In the genomic region with DNA sequence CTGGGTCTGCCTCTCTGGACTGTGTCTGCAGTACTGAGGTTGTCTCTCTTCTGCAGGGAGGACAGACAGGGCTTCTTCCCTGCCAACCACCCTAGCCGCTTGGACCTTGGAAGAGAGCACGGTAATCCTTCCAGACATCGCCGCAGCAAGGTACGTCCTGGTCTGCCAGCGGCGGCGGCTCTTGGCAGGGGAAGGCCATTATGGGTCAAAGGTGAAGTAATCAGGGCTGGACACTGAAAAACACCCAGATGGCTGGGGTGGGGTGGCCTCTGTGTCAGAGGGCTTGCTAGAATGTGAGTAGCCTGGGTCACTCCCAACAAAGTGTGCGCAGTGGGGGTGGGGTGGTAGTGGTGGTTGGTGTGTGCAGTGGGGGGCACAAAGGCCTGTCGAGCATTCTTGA, we compare ENCODE assay signal across 18 mouse cellular contexts. TPM values are rescaled to one million over a fixed set of nuclear protein-coding genes. Genes with fewer than 3 reads are reported as not detected.
DNase-seq lines count a peak whose midpoint lies in the region; ATAC-seq and TF ChIP-seq lines count a peak whose summit lies in the region.
"Had no signal": no experiment of that assay in that cellular context is flagged by ENCODE, and none has a peak within 500 bp of the region (broad histone marks: within the 10 kb centered on the region; RNA-seq: fewer than 3 reads in every experiment).

No protein-coding gene starts in this region.

- no peak overlapping the region for H3K4me3 ChIP-seq in forebrain, embryonic 10.5 days
- no peak overlapping the region for H3K4me3 ChIP-seq in forebrain, embryonic 12.5 days (replicated peaks)
- no peak overlapping the region for H3K4me3 ChIP-seq in embryonic fibroblast, embryonic 13.5 days (ENCODE audit: insufficient read depth, low read length)
- H3K4me3 ChIP-seq in stomach, postnatal 0 days (ENCODE audit: low read depth, low read length), result no peak overlapping the region
- no peak overlapping the region for H3K4me3 ChIP-seq in hindbrain, postnatal 0 days (ENCODE audit: low read length)
- H3K4me3 ChIP-seq: embryonic facial prominence, embryonic 13.5 days; hindbrain, embryonic 13.5 days; midbrain, embryonic 13.5 days had no signal

- no peaks in the 10 kb centered on the region for H3K9me3 ChIP-seq in forebrain, embryonic 10.5 days
- H3K9me3 ChIP-seq in forebrain, embryonic 12.5 days, result no peaks in the 10 kb centered on the region
- H3K9me3 ChIP-seq in stomach, postnatal 0 days (ENCODE audit: control insufficient read depth, low read length), result no peaks in the 10 kb centered on the region
- H3K9me3 ChIP-seq in hindbrain, postnatal 0 days (ENCODE audit: low read length), result no peaks in the 10 kb centered on the region
- H3K9me3 ChIP-seq: embryonic facial prominence, embryonic 13.5 days; hindbrain, embryonic 13.5 days; midbrain, embryonic 13.5 days had no signal

- WGBS in forebrain, embryonic 10.5 days, result 82% methylated on average over 10 of the region's 10 CpGs
- 79% methylated on average over 10 of the region's 10 CpGs for WGBS in forebrain, embryonic 12.5 days
- 53% methylated on average over 10 of the region's 10 CpGs for WGBS in stomach, postnatal 0 days
- WGBS in hindbrain, postnatal 0 days, result 81% methylated on average over 10 of the region's 10 CpGs

- H3K27ac ChIP-seq in forebrain, embryonic 10.5 days, result 0 out of 2 replicates have a peak overlapping the region, but pooled peaks have one; percentile 20
- no peak overlapping the region for H3K27ac ChIP-seq in forebrain, embryonic 12.5 days
- H3K27ac ChIP-seq in embryonic fibroblast, embryonic 13.5 days (ENCODE audit: insufficient read depth, low read length), result peak overlapping the region; percentile 54; the same call in 1 of the 2 replicates
- no peak overlapping the region for H3K27ac ChIP-seq in stomach, postnatal 0 days (replicated peaks)
- no peak overlapping the region for H3K27ac ChIP-seq in hindbrain, postnatal 0 days
- H3K27ac ChIP-seq: hindbrain, embryonic 13.5 days; macrophage; midbrain, embryonic 13.5 days had no signal

- no peak for TF ChIP-seq POLR2A in embryonic fibroblast, embryonic 13.5 days (IDR thresholded peaks at IDR 0.05; ENCODE audit: low read depth, low read length)

- H3K36me3 ChIP-seq in forebrain, embryonic 10.5 days (replicated peaks), result no peaks in the 10 kb centered on the region
- H3K36me3 ChIP-seq in forebrain, embryonic 12.5 days (replicated peaks), result no peaks in the 10 kb centered on the region
- no peaks in the 10 kb centered on the region for H3K36me3 ChIP-seq in stomach, postnatal 0 days (ENCODE audit: control insufficient read depth, insufficient read depth, low read length)
- H3K36me3 ChIP-seq in hindbrain, postnatal 0 days (ENCODE audit: insufficient read depth, low read length), result no peaks in the 10 kb centered on the region
- H3K36me3 ChIP-seq: embryonic facial prominence, embryonic 13.5 days; hindbrain, embryonic 13.5 days; midbrain, embryonic 13.5 days had no signal

- no peak for TF ChIP-seq EP300 in stomach, postnatal 0 days (optimal IDR thresholded peaks at IDR 0.05)

- no peaks in the 10 kb centered on the region for H3K27me3 ChIP-seq in forebrain, embryonic 10.5 days (ENCODE audit: poor library complexity, severe bottlenecking)
- H3K27me3 ChIP-seq in forebrain, embryonic 12.5 days, result no peaks in the 10 kb centered on the region
- no peaks in the 10 kb centered on the region for H3K27me3 ChIP-seq in stomach, postnatal 0 days (ENCODE audit: control insufficient read depth, insufficient read depth, low read length)
- no peaks in the 10 kb centered on the region for H3K27me3 ChIP-seq in hindbrain, postnatal 0 days (ENCODE audit: insufficient read depth, low read length)
- H3K27me3 ChIP-seq: embryonic facial prominence, embryonic 13.5 days; hindbrain, embryonic 13.5 days; midbrain, embryonic 13.5 days had no signal

- peaks cover 17% of the 10 kb centered on the region for H3K4me1 ChIP-seq in forebrain, embryonic 10.5 days
- H3K4me1 ChIP-seq in forebrain, embryonic 12.5 days, result no peaks in the 10 kb centered on the region
- H3K4me1 ChIP-seq in embryonic fibroblast, embryonic 13.5 days (ENCODE audit: control insufficient read depth, insufficient read depth, low read length), result peaks cover 5% of the 10 kb centered on the region; the same call in 1 of the 2 replicates
- H3K4me1 ChIP-seq in stomach, postnatal 0 days (replicated peaks; ENCODE audit: control insufficient read depth, insufficient read depth), result no peaks in the 10 kb centered on the region
- H3K4me1 ChIP-seq in hindbrain, postnatal 0 days (ENCODE audit: insufficient read depth, low read length), result no peaks in the 10 kb centered on the region
- H3K4me1 ChIP-seq: midbrain, embryonic 13.5 days had no signal

- no peak overlapping the region for H3K4me2 ChIP-seq in forebrain, embryonic 12.5 days
- H3K4me2 ChIP-seq in stomach, postnatal 0 days (replicated peaks; ENCODE audit: low read depth), result no peak overlapping the region
- no peak overlapping the region for H3K4me2 ChIP-seq in hindbrain, postnatal 0 days (ENCODE audit: low read depth, low read length)
- H3K4me2 ChIP-seq: embryonic facial prominence, embryonic 13.5 days; hindbrain, embryonic 13.5 days; lung, embryonic 14.5 days; midbrain, embryonic 13.5 days had no signal

- H3K9ac ChIP-seq in forebrain, embryonic 12.5 days, result no peak overlapping the region
- H3K9ac ChIP-seq in stomach, postnatal 0 days (ENCODE audit: low read length), result no peak overlapping the region
- no peak overlapping the region for H3K9ac ChIP-seq in hindbrain, postnatal 0 days (replicated peaks; ENCODE audit: low read length)
- H3K9ac ChIP-seq: embryonic facial prominence, embryonic 13.5 days; hindbrain, embryonic 13.5 days; lung, embryonic 14.5 days; midbrain, embryonic 13.5 days had no signal

- no peak for TF ChIP-seq CTCF in embryonic fibroblast, embryonic 13.5 days (IDR thresholded peaks at IDR 0.05; ENCODE audit: borderline replicate concordance, insufficient read depth, low read length)
- no peak for TF ChIP-seq CTCF in stomach, postnatal 0 days (IDR thresholded peaks at IDR 0.05; ENCODE audit: low read depth)
- TF ChIP-seq CTCF in hindbrain, postnatal 0 days (IDR thresholded peaks at IDR 0.05; ENCODE audit: low read depth), result no peak

- ATAC-seq in forebrain, embryonic 12.5 days (ENCODE audit: low FRiP score), result no peak
- peak; percentile 64 for ATAC-seq in stomach, postnatal 0 days (ENCODE audit: low FRiP score, low TSS enrichment)
- no peak for ATAC-seq in inflammation-experienced regulatory T-cells, adult 6 months
- no peak for ATAC-seq in hindbrain, postnatal 0 days
- ATAC-seq: midbrain, embryonic 13.5 days had no signal

- DNase-seq in forebrain, embryonic 10.5 days (ENCODE audit: extremely low spot score, low spot score), result no peak
- peak; percentile 21 for DNase-seq in kidney, adult 18-20 months
- DNase-seq in kidney, postnatal 10 days, result no peak
- DNase-seq in stomach, postnatal 0 days (ENCODE audit: low spot score), result no peak
- DNase-seq in hindbrain, postnatal 0 days (ENCODE audit: low spot score), result no peak
- DNase-seq: cerebellum, postnatal 14 days; layer of hippocampus, adult 9-11 months; lung, embryonic 14.5 days had no signal

RNA-seq across cellular contexts. Expression of gene Apol6, which starts 1.1 kb away (rescaled TPM):
- 0.10 TPM in 1 of 2 replicates, not detected in the other for polyA plus RNA-seq in forebrain, embryonic 10.5 days (2016; fragmentation: Nextera tagmentation; extraction: Ambion mirVana)
- not detected in 2 replicates for polyA plus RNA-seq in forebrain, embryonic 12.5 days (2016; fragmentation: Nextera tagmentation; extraction: Ambion mirVana)
- 6.3 and 8.9 TPM in 2 replicates for polyA plus RNA-seq in embryonic fibroblast, embryonic 13.5 days (2011; ENCODE audit: insufficient read length, low read depth, missing spikeins)
- 0.25 and 0.51 TPM in 2 replicates for polyA plus RNA-seq in stomach, postnatal 0 days (2015; fragmentation: Nextera tagmentation; extraction: Ambion mirVana)
- polyA plus RNA-seq in inflammation-experienced regulatory T-cells, adult 6 months (2017; shearing (Covaris generic)), result under 1 TPM in 1 of 3 experiments, not detected in 2; 0.62 TPM
- 1.1 TPM in 1 of 2 replicates, not detected in the other for total RNA-seq in hindbrain, postnatal 0 days (2014; rRNA removed)
- 0.35 TPM in 1 of 2 replicates, not detected in the other for polyA plus RNA-seq in hindbrain, postnatal 0 days (2015; fragmentation: Nextera tagmentation; extraction: Ambion mirVana)
- polyA plus RNA-seq: forebrain, embryonic 11.5 days; hindbrain, embryonic 13.5 days; liver, adult 2 months; macrophage; midbrain, embryonic 13.5 days had no signal

RNA-seq across cellular contexts. Expression of gene Mb, which starts 4.9 kb away (rescaled TPM):
- polyA plus RNA-seq in forebrain, embryonic 10.5 days (2016; fragmentation: Nextera tagmentation; extraction: Ambion mirVana), result 0.20 and 0.27 TPM in 2 replicates
- polyA plus RNA-seq in forebrain, embryonic 12.5 days (2016; fragmentation: Nextera tagmentation; extraction: Ambion mirVana), result not detected in 2 replicates
- polyA plus RNA-seq in embryonic fibroblast, embryonic 13.5 days (2011; ENCODE audit: insufficient read length, low read depth, missing spikeins), result not detected in 2 replicates
- polyA plus RNA-seq in stomach, postnatal 0 days (2015; fragmentation: Nextera tagmentation; extraction: Ambion mirVana), result 0.91 and 1.1 TPM in 2 replicates
- polyA plus RNA-seq in inflammation-experienced regulatory T-cells, adult 6 months (2017; shearing (Covaris generic)), result not detected
- total RNA-seq in hindbrain, postnatal 0 days (2014; rRNA removed), result 0.65 TPM in 1 of 2 replicates, not detected in the other
- 0.20 and 0.28 TPM in 2 replicates for polyA plus RNA-seq in hindbrain, postnatal 0 days (2015; fragmentation: Nextera tagmentation; extraction: Ambion mirVana)
- total RNA-seq: left cerebral cortex, postnatal 14 days had no signal
- polyA plus RNA-seq: forebrain, embryonic 11.5 days; liver, adult 2 months; macrophage; midbrain, embryonic 13.5 days had no signal

Comparison
In these comparisons a context has a peak if more than half of its experiments do, and no peak if none do; other contexts are left out.
1. H3K27ac ChIP-seq: peak in forebrain, embryonic 10.5 days (single experiment) and embryonic fibroblast, embryonic 13.5 days (single experiment); none in forebrain, embryonic 12.5 days (single experiment), stomach, postnatal 0 days (single experiment) and hindbrain, postnatal 0 days (single experiment).